Mouse (Mus musculus) neural tube, embryonic 11.5 days (tissue): Measurements from ENCODE around the gene Rhbdd2. TPM values are rescaled to one million over a fixed set of nuclear protein-coding genes. Genes with fewer than 3 reads are reported as not detected.

ENCODE experiments used
- polyA plus RNA-seq: library from polyadenylated mRNA; unstranded; fragments of >200 nt; fragmentation: Nextera tagmentation; extraction: Ambion mirVana; gene quantifications from 2 replicates; pipeline ENCODE4 v1.2.1, GENCODE M21; 2014

Rhbdd2 gene
- polyA plus RNA-seq, 1 experiment from 2014 or later, result 66.6 TPM

Other genes starting within 250 kb of the Rhbdd2 start
- 19.9 and 20.3 TPM in 2 replicates for gene Pom121, start 238.1 kb upstream of the Rhbdd2 start, polyA plus RNA-seq
- gene Hip1, start 87.5 kb upstream of the Rhbdd2 start, polyA plus RNA-seq, result 55.5 and 57.3 TPM in 2 replicates
- not detected in 2 replicates for gene Ccl26, start 69.0 kb upstream of the Rhbdd2 start, polyA plus RNA-seq
- gene Ccl24, start 59.6 kb upstream of the Rhbdd2 start, polyA plus RNA-seq, result 0.48 and 1.1 TPM in 2 replicates
- 87.3 and 93.9 TPM in 2 replicates for gene Por, start 37.4 kb downstream of the Rhbdd2 start, polyA plus RNA-seq
- gene Tmem120a, start 111.8 kb downstream of the Rhbdd2 start, polyA plus RNA-seq, result 59.4 and 63.0 TPM in 2 replicates
- 0.24 TPM in 1 of 2 replicates, not detected in the other for gene Styxl1, start 145.8 kb downstream of the Rhbdd2 start, polyA plus RNA-seq
- 602 and 630 TPM in 2 replicates for gene Mdh2, start 145.9 kb downstream of the Rhbdd2 start, polyA plus RNA-seq
- gene Srrm3, start 174.3 kb downstream of the Rhbdd2 start, polyA plus RNA-seq, result 22.9 and 25.5 TPM in 2 replicates